Comparison of ENCODE assay signal across 8 mouse cellular contexts in genomic region chr16:49441225-49441624, GRCm38 (mm10).
DNase-seq lines count a peak whose midpoint lies in the region; ATAC-seq and TF ChIP-seq lines count a peak whose summit lies in the region.
"Had no signal": no experiment of that assay in that cellular context is flagged by ENCODE, and none has a peak within 500 bp of the region (broad histone marks: within the 10 kb centered on the region; RNA-seq: fewer than 3 reads in every experiment).

No protein-coding gene starts in this region.

- 0 out of 2 replicates have a peak, but pooled peaks have one; percentile 11 for TF ChIP-seq CTCF in G1E (IDR thresholded peaks at IDR 0.05; ENCODE audit: low read depth, low read length)

- H3K4me1 ChIP-seq in kidney, embryonic 15.5 days: no peaks in the 10 kb centered on the region
- H3K4me1 ChIP-seq in G1E (ENCODE audit: insufficient read depth, low read depth, low read length): no peaks in the 10 kb centered on the region
- H3K4me1 ChIP-seq: neural tube, embryonic 12.5 days had no signal

- H3K9me3 ChIP-seq in kidney, embryonic 15.5 days (replicated peaks): no peaks in the 10 kb centered on the region
- H3K9me3 ChIP-seq in G1E (replicated peaks): no peaks in the 10 kb centered on the region
- H3K9me3 ChIP-seq: neural tube, embryonic 12.5 days had no signal

- ATAC-seq in kidney, embryonic 15.5 days (replicated peaks; ENCODE audit: low FRiP score): no peak
- ATAC-seq in G1E (ENCODE audit: extremely low read depth, insufficient number of reproducible peaks, low FRiP score, poor library complexity, severe bottlenecking): no peak
- ATAC-seq in activated CD4-positive, CD25-positive, alpha-beta regulatory T cell, adult 4 months: no peak

- peak; percentile 26 for DNase-seq in kidney, postnatal 10 days
- DNase-seq in B cell, adult 2 months: peak; percentile 4
- no peak for DNase-seq in G1E (ENCODE audit: low spot score)
- peak; percentile 1 for DNase-seq in fibroblast of lung, adult 2 months (ENCODE audit: low read depth)
- no peak for DNase-seq in layer of hippocampus, adult 9-11 months

- no peaks in the 10 kb centered on the region for H3K36me3 ChIP-seq in kidney, embryonic 15.5 days
- H3K36me3 ChIP-seq in G1E (replicated peaks): no peaks in the 10 kb centered on the region
- H3K36me3 ChIP-seq: neural tube, embryonic 12.5 days had no signal

- no peak overlapping the region for H3K27ac ChIP-seq in kidney, embryonic 15.5 days
- H3K27ac ChIP-seq: neural tube, embryonic 12.5 days had no signal

- no peak overlapping the region for H3K4me2 ChIP-seq in kidney, embryonic 15.5 days
- H3K4me2 ChIP-seq: neural tube, embryonic 12.5 days had no signal

- 75% methylated on average over 1 of the region's 1 CpGs for WGBS in kidney, embryonic 15.5 days

- no peak overlapping the region for H3K9ac ChIP-seq in kidney, embryonic 15.5 days
- H3K9ac ChIP-seq: neural tube, embryonic 12.5 days had no signal

- H3K27me3 ChIP-seq in kidney, embryonic 15.5 days: no peaks in the 10 kb centered on the region
- H3K27me3 ChIP-seq in G1E (ENCODE audit: insufficient read depth, low read length): no peaks in the 10 kb centered on the region
- H3K27me3 ChIP-seq: neural tube, embryonic 12.5 days had no signal

- no peak overlapping the region for H3K4me3 ChIP-seq in kidney, embryonic 15.5 days (replicated peaks)
- no peak overlapping the region for H3K4me3 ChIP-seq in G1E (ENCODE audit: low read depth, low read length)
- H3K4me3 ChIP-seq: neural tube, embryonic 12.5 days had no signal

Comparison
In these comparisons a context has a peak if more than half of its experiments do, and no peak if none do; other contexts are left out.
1. DNase-seq: peak in kidney, postnatal 10 days (single experiment), B cell, adult 2 months (2 of 2) and fibroblast of lung, adult 2 months (single experiment); none in G1E (single experiment) and layer of hippocampus, adult 9-11 months (single experiment).